Mouse (Mus musculus) CD4-positive, CD25-positive, alpha-beta regulatory T cell, adult 4 months (primary cell): Measurements from ENCODE around the gene C87436. TPM values are rescaled to one million over a fixed set of nuclear protein-coding genes. Genes with fewer than 3 reads are reported as not detected.

Experiments
- ATAC-seq: one replicate; pipeline ENCODE4 v1.8.0; 2017
- polyA plus RNA-seq, 2 experiments: library from polyadenylated mRNA; unstranded; fragments of 100-300 nt; shearing (Covaris generic); gene quantifications; one replicate each; pipeline ENCODE4 v1.2.1; 2017

C87436 gene
- polyA plus RNA-seq, 2 experiments from 2014 or later: 41.0 to 43.8 TPM

DNA sequence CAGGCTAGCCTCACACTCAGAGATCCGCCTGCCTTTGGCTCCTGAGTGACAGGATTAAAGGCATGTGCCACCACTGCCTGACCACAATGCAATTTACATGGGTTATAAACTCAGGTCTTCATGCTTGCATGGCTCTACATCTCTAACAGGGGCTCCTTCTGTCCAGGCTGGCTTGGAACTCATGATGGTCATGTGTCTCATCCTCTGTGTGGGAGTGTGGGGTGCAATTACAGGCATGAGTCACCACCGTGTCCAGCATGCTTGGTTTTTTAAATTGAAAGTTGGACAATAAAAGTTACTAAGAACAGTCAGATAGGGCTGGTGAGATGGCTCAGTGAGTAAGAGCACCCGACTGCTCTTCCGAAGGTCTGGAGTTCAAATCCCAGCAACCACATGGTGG, 75.1 kb downstream of the C87436 start:
- no peak for ATAC-seq

GRCm38 (mm10) chr6:86516021-86516420, 77.8 kb downstream of the C87436 start:
- no peak for ATAC-seq

DNA sequence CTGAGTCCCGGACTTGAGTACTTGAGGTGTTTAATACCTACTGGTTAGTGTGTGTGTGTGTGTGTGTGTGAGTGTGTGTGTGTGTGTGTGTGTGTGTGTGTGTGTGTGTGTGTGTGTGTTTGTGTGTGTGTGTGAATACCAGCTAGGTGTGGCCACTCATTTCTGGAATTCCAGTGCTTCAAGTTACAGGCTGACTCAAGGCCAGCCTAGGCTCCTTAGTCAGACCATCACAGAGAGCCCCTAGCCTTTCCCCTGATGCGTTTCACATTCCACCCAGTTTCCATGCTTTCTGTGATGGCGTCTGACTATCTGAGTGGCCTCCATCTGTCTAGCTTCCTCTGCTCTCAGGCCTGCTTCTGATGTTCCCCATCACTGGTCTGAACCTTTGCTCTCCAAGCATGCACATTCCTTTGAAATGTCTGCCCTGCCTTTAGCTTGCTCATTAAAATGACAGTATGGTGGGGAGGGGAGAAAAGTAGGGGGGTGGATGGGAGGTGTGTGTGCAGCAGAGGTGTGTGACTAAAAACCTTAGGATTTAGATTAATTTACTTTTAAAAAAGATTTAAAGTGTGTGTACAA, 81.7 kb downstream of the C87436 start:
- ATAC-seq: no peak

DNA sequence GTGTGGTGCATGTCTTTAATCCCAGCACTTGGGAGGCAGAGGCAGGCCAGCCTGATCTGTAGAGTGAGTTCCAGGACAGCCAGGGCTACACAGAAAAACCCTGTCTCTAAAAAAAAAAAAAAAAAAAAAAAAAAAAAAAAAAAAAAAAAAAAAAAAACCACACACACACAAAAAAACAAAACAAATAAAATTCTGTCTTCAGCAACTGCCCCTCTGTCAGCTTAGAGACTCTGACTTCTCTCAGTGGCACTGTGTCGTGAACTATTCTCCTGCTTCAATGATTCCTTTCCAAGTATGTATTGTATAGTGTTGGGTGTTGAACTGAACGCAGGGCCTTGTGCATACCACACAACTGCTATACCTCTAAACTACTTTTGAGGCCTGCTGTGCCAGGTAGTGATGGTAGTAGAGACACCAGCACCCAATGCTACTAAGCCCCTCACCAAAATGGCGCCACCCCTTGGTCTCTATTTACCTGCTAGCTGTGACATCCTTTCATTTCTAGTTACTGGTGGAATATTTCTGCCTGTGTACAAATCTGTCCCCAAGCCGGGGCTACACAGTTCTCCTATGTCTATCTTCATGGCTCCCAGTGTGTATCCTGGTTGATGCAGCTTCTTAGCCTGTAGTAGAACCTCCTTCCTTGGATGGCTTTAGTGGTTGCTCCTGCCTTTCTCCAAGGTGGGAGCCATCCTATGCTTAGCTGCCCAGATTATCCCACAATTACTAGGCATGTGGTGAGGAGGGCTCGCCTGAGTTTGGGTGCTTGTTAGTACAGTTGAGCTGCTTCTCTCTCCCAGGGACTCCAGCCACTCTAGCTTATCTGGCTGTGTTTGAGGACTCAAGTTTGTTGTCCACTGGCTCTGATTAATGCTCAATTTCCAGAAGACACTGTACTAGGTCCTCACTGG, 84.1 kb downstream of the C87436 start:
- ATAC-seq: no peak

Other genes starting within 250 kb of the C87436 start
- gene Tgfa, start 243.2 kb upstream of the C87436 start, polyA plus RNA-seq: under 1 TPM in 1 of 2 experiments, not detected in 1; 0.30 TPM
- gene Fam136a, start 72.7 kb upstream of the C87436 start, polyA plus RNA-seq: 10 to 100 TPM; 56.6 to 65.9 TPM
- gene Snrpg, start 67.1 kb upstream of the C87436 start, polyA plus RNA-seq: 100 to 1,000 TPM; 319 to 477 TPM
- gene Pcyox1, start 41.2 kb upstream of the C87436 start, polyA plus RNA-seq: 10 to 100 TPM in 1 of 2 experiments, 1 to 10 TPM in 1; 8.5 to 10.4 TPM
- 100 to 1,000 TPM; 117 to 139 TPM for gene Tia1, start 34.2 kb upstream of the C87436 start, polyA plus RNA-seq
- gene Gm44790, start 11.7 kb upstream of the C87436 start, polyA plus RNA-seq: not detected
- gene Pcbp1, start 87.9 kb downstream of the C87436 start, polyA plus RNA-seq: 10 to 100 TPM; 18.5 to 35.3 TPM
- under 1 TPM in 1 of 2 experiments, not detected in 1; 0.20 TPM for gene Asprv1, start 189.8 kb downstream of the C87436 start, polyA plus RNA-seq
- gene Mxd1, start 230.8 kb downstream of the C87436 start, polyA plus RNA-seq: 10 to 100 TPM; 17.8 to 21.8 TPM
- gene Snrnp27, start 246.1 kb downstream of the C87436 start, polyA plus RNA-seq: 100 to 1,000 TPM; 100 to 121 TPM